Mouse (Mus musculus): ENCODE data around the gene Smco1. TPM values are rescaled to one million over a fixed set of nuclear protein-coding genes. Genes with fewer than 3 reads are reported as not detected.
"Not testable (repeated sequence)": the region's sequence is repeated elsewhere in the genome, so short reads cannot be mapped to it uniquely, and the experiment has no call there.

Gene Smco1
- total RNA-seq (2021): 10 to 100 TPM; 25.2 to 29.6 TPM
- polyA plus RNA-seq (2012; rRNA removed): 10.9 and 23.4 TPM in 2 replicates
- long read RNA-seq, transcript Smco1-201 (3 exons, 1,410 nt): major isoform, 15 of 19 reads
- long read RNA-seq, partial matches to known transcripts: 0 of 19 reads
- long read RNA-seq, other reads (novel, unspliced or antisense): 4 of 19 reads

GRCm38 (mm10) chr16:32271291-32271690, at the start of gene Smco1:
TSS of gene Smco1 (plus strand) at chr16:32271468.
- no peaks in the 10 kb centered on the region for H3K79me2 ChIP-seq (replicated peaks; ENCODE audit: control insufficient read depth, insufficient read depth, low read length)
- H3K27me3 ChIP-seq (ENCODE audit: control insufficient read depth, insufficient read depth, low read length): no peaks in the 10 kb centered on the region
- intact Hi-C loops (cut with DNase I): loop anchor here (5.0 to 10.0 kb wide), 2 partner anchors 59 to 334 kb away; partner anchors contain the start of gene Tfrc
- H3K9ac ChIP-seq (ENCODE audit: low read depth, low read length): peak within 1 kb of the TSS; percentile 68
- DNase-seq: peak; percentile 32 to 54
- H3K4me1 ChIP-seq (ENCODE audit: control insufficient read depth, insufficient read depth, low read length): no peaks in the 10 kb centered on the region
- H3K36me3 ChIP-seq (ENCODE audit: control insufficient read depth, insufficient read depth, low read length): no peaks in the 10 kb centered on the region
- TF ChIP-seq CTCF (IDR thresholded peaks at IDR 0.05): no peak
- 0 out of 2 replicates have a peak, but pooled peaks have one; percentile 40 for TF ChIP-seq EP300 (IDR thresholded peaks at IDR 0.05; ENCODE audit: insufficient read depth, low read depth, low read length)
- TF ChIP-seq POLR2A (IDR thresholded peaks at IDR 0.05; ENCODE audit: insufficient read depth, low read depth, low read length): peak; percentile 81
- H3K4me3 ChIP-seq: peak within 1 kb of the TSS; percentile 43
- 45% methylated on average over 11 of the region's 11 CpGs for WGBS
- peak within 1 kb of the TSS; percentile 90 for H3K27ac ChIP-seq

- no peaks in the 10 kb centered on the region for H3K4me1 ChIP-seq (ENCODE audit: control insufficient read depth, insufficient read depth, low read length)
- TF ChIP-seq CTCF (IDR thresholded peaks at IDR 0.05): no peak
- no peak for TF ChIP-seq EP300 (IDR thresholded peaks at IDR 0.05; ENCODE audit: insufficient read depth, low read depth, low read length)
- TF ChIP-seq POLR2A (IDR thresholded peaks at IDR 0.05; ENCODE audit: insufficient read depth, low read depth, low read length): no peak
- no peaks in the 10 kb centered on the region for H3K27me3 ChIP-seq (ENCODE audit: control insufficient read depth, insufficient read depth, low read length)
- no peak overlapping the region for H3K27ac ChIP-seq
- no peak for DNase-seq
- H3K9ac ChIP-seq (ENCODE audit: low read depth, low read length): no peak overlapping the region
- no peak overlapping the region for H3K4me3 ChIP-seq
- intact Hi-C loops (cut with DNase I): no loop called here
- no peaks in the 10 kb centered on the region for H3K79me2 ChIP-seq (replicated peaks; ENCODE audit: control insufficient read depth, insufficient read depth, low read length)
- WGBS: 76% methylated on average over 4 of the region's 4 CpGs
- no peaks in the 10 kb centered on the region for H3K36me3 ChIP-seq (ENCODE audit: control insufficient read depth, insufficient read depth, low read length)
Measured at GRCm38 (mm10) chr16:32221803-32222202, 49.5 kb upstream of the Smco1 start.

GRCm38 (mm10) chr16:32222399-32222798, 48.9 kb upstream of the Smco1 start:
- no peaks in the 10 kb centered on the region for H3K79me2 ChIP-seq (replicated peaks; ENCODE audit: control insufficient read depth, insufficient read depth, low read length)
- intact Hi-C loops (cut with DNase I): no loop called here
- H3K27me3 ChIP-seq (ENCODE audit: control insufficient read depth, insufficient read depth, low read length): no peaks in the 10 kb centered on the region
- no peaks in the 10 kb centered on the region for H3K36me3 ChIP-seq (ENCODE audit: control insufficient read depth, insufficient read depth, low read length)
- H3K27ac ChIP-seq: no peak overlapping the region
- no peak overlapping the region for H3K9ac ChIP-seq (ENCODE audit: low read depth, low read length)
- no peaks in the 10 kb centered on the region for H3K4me1 ChIP-seq (ENCODE audit: control insufficient read depth, insufficient read depth, low read length)
- DNase-seq: no peak
- TF ChIP-seq CTCF (IDR thresholded peaks at IDR 0.05) (no peak), POLR2A (IDR thresholded peaks at IDR 0.05; ENCODE audit: insufficient read depth, low read depth, low read length) (no peak), EP300 (IDR thresholded peaks at IDR 0.05; ENCODE audit: insufficient read depth, low read depth, low read length) (no peak)
- no peak overlapping the region for H3K4me3 ChIP-seq

GRCm38 (mm10) chr16:32232050-32232449, 39.2 kb upstream of the Smco1 start:
- DNase-seq: peak in 1 of 2 experiments; percentile 36
- H3K4me3 ChIP-seq; H3K4me1 ChIP-seq (ENCODE audit: control insufficient read depth, insufficient read depth, low read length); intact Hi-C loops (cut with DNase I); H3K9ac ChIP-seq (ENCODE audit: low read depth, low read length); H3K27me3 ChIP-seq (ENCODE audit: control insufficient read depth, insufficient read depth, low read length); H3K79me2 ChIP-seq (replicated peaks; ENCODE audit: control insufficient read depth, insufficient read depth, low read length); H3K36me3 ChIP-seq (ENCODE audit: control insufficient read depth, insufficient read depth, low read length): not testable (repeated sequence)
- H3K27ac ChIP-seq: peak overlapping the region; percentile 34
- 32% methylated on average over 3 of the region's 3 CpGs for WGBS

GRCm38 (mm10) chr16:32237930-32238680, 33.2 kb upstream of the Smco1 start:
- no peaks in the 10 kb centered on the region for H3K27me3 ChIP-seq (ENCODE audit: control insufficient read depth, insufficient read depth, low read length)
- H3K4me1 ChIP-seq (ENCODE audit: control insufficient read depth, insufficient read depth, low read length): no peaks in the 10 kb centered on the region; the same call in none of the 2 replicates
- peak overlapping the region; percentile 66 for H3K27ac ChIP-seq
- no peak overlapping the region for H3K9ac ChIP-seq (ENCODE audit: low read depth, low read length)
- H3K4me3 ChIP-seq: no peak overlapping the region
- no peaks in the 10 kb centered on the region for H3K79me2 ChIP-seq (replicated peaks; ENCODE audit: control insufficient read depth, insufficient read depth, low read length)
- TF ChIP-seq CTCF (IDR thresholded peaks at IDR 0.05) (no peak), POLR2A (IDR thresholded peaks at IDR 0.05; ENCODE audit: insufficient read depth, low read depth, low read length) (no peak), EP300 (IDR thresholded peaks at IDR 0.05; ENCODE audit: insufficient read depth, low read depth, low read length) (0 out of 2 replicates have a peak, but pooled peaks have one; percentile 29)
- intact Hi-C loops (cut with DNase I): no loop called here
- peak in 1 of 2 experiments; percentile 47 for DNase-seq
- H3K36me3 ChIP-seq (ENCODE audit: control insufficient read depth, insufficient read depth, low read length): peaks cover 7% of the 10 kb centered on the region
- WGBS: 56% methylated on average over 19 of the region's 19 CpGs

Data from heart, adult 2 months (tissue).